Mouse (Mus musculus) mature B cell (primary cell): Measurements from ENCODE around the gene Clspn.

ENCODE experiments used
- in situ Hi-C: fragments of 300-500 bp; cut with MboI; formaldehyde crosslinking; loops from 2 replicates; pipeline ENCODE4 v1.14.3; 2019

Clspn gene

GRCm38 (mm10) chr4:126563798-126564197, 7.1 kb downstream of the Clspn start:
- in situ Hi-C loops = no loop called here

DNA sequence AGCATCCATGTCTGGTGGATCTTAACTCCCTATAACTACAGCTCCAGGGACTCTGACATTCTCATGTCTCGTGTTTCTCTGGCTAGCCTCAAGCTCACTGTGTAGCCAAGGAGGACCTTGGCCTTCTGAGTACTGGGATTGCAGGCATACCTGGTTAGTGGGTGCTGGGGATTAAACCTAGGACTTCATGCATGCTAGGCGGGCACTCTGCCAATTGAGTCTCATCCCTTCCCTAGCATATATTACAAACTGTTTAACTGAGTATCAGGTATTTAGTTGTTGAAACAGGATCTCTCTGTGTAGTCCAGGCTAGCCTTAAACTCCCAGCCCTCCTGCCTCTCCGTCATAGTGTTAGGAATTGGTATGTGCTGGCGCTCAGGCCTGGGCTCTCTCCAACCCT, 10.5 kb downstream of the Clspn start:
- in situ Hi-C loops = no loop called here

DNA sequence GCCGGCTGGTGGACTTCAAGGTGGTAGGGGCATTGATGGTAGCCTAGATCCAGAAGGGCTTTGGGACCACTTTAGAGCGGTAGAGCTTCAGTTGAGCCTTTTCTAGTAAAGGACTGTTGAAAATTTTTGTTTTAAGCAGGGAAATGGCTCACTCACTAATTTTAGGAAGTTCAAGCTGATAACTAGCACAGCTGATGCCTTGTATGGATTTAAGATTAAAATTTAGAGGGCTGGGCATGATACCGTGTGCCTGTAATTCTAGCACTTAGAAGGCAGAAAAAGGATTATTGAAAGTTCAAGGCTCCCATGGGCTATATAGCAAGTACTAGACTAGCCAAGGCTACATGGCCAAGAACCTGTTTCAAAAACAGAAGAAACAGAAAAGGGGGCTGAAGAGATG, 13.0 kb downstream of the Clspn start:
- in situ Hi-C loops = no loop called here

DNA sequence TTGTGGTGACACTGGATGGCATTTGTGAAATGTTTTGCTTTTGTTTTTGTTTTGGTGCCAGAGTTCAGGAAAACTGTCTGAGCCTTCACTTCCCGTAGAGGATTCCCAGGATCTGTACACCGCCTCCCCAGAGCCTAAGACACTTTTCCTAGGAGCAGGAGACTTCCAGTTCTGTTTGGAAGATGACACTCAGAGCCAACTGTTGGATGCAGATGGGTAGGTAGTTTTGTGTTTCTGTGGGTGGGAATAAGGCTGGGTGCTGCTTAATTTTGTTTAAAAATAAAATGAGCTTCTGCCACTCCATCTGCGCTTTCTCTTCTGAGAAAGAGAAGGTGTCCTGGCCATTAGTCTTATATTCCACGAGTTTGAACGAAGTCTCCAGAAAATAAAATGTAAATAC, 19.5 kb downstream of the Clspn start:
- in situ Hi-C loops = no loop called here

- in situ Hi-C loops = no loop called here
These were observed 21.2 kb downstream of the Clspn start for GRCm38 (mm10) chr4:126577920-126578319.

DNA sequence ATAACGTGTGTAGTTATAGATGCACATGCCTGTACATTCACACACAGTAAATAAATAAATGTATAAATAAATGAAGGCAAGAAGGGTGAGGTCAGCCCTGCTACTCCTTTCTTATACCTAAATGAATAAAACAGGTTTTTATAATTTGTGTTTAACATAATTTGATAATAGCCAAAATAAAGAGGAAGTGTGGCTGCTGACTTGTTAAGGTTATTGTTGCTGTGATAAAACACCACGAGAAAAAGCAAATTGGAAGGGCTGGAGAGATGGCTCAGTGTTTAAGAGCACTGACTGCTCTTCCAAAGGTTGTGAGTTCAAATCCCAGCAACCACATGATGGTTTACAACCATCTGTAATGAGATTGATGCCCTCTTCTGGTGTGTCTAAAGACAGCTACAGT, 22.3 kb downstream of the Clspn start:
- in situ Hi-C loops = no loop called here

DNA sequence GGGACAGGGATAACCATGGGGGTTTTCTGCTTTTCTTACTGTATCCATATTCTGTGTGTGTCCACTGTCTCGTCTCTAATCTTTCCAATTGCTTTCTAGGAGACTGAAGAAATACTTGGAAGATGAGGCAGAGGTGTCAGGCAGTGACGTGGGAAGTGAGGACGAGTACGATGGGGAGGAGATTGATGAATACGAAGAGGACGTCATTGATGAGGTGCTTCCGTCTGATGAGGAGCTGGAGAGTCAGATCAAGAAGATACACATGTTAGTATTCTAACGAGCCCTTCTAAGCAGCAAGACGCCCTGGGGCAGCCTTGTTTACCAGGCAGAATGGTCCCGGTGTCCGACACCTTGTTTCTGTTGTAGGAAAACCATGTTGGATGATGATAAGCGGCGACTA, 29.0 kb downstream of the Clspn start:
- in situ Hi-C loops = no loop called here

GRCm38 (mm10) chr4:126592039-126592438, 35.3 kb downstream of the Clspn start:
- in situ Hi-C loops = no loop called here

GRCm38 (mm10) chr4:126599971-126600754, 43.4 kb downstream of the Clspn start:
- in situ Hi-C loops = no loop called here

GRCm38 (mm10) chr4:126601597-126602444, 45.1 kb downstream of the Clspn start:
- in situ Hi-C loops = no loop called here

- in situ Hi-C loops = no loop called here
These were observed 45.7 kb downstream of the Clspn start for GRCm38 (mm10) chr4:126602445-126602762.

GRCm38 (mm10) chr4:126604141-126604540, 47.4 kb downstream of the Clspn start:
- in situ Hi-C loops = no loop called here

DNA sequence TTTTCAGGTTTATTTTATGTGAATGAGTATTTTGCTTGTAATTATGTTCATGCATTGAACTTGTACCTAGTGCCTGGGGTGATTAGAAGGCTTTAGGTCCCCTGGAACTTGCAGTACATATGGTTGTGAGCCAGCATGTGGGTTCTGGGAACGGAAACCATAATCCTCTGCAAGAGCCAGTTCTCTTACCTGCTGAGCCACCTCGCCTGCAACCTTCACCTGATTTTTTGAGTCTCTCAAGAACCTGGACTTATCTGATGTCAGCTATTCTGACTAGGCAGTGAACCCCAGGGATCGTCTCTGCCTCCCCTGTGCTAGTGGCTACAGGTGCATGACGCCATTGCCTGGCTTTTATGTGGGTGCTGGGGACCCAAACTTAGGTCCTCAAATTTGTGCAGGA, 49.0 kb downstream of the Clspn start:
- in situ Hi-C loops = no loop called here

DNA sequence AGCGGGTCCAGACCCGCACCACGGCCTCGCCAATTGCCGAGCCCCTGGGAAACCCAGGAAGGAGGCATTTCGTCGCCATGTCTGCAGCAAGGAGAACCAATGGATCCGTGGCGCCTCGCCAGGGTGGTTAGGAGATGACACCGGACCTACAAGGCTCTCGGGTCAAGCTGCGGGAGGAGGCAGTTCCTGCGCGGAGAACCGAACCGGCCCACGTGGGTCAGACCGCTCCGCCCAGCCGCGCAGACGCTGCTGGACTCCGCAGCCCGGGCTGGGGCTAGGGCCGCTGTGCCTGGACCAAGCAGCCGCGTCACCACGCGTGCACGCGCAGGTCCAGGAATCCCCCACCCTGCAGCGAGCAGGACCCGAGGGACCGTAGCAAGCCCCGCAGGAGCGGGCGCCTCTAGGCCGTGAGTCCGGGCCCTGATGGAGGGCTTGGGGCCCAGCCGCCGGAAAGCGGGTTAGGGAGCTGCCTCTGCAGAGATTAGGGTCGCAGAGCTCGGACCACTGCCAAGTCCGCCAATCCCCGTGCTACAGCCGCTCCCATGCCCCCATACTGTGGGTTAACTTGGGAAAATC, 53.0 kb downstream of the Clspn start, which contains the start of gene 5730409E04Rik:
Gene 5730409E04Rik, plus strand, starts transcription at position 213 of the 576 bp plus-strand sequence.
- in situ Hi-C loops = no loop called here

- in situ Hi-C loops = no loop called here
These were observed 55.3 kb downstream of the Clspn start for GRCm38 (mm10) chr4:126611991-126612390.

GRCm38 (mm10) chr4:126616312-126616711, 59.6 kb downstream of the Clspn start:
- in situ Hi-C loops = no loop called here

DNA sequence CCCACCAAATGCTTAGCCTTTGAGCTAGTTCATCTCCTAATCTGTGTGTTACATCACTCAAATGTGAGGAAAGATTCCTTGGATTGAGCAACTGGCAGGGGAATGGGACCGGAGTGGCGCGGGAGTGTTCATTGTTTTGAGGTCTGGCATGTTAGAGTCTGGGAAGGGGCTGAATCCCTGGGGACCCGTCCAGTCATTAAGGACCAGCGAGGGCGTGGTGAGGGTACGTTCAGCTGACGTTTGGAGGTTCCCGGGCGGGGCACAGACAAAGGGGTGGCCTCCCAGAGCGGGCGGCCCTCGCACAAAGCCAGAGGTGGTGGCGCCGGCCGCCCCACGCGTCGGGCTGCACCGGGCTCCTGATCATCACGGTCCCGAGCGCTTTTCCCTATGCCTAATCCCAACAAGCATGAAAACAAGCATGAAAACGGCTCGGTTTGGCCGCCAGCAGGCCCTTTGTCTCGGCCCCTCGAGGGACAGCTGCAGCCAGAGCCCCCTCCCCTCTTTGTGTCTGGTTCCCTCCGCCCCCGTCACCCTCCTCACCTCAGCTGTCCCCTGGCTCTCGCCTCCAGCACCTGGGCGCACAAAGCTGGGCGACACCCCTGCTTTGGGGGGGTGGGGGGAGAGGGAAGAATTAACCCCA, 63.1 kb downstream of the Clspn start:
- in situ Hi-C loops = no loop called here

GRCm38 (mm10) chr4:126620349-126620874, 63.7 kb downstream of the Clspn start:
- in situ Hi-C loops = no loop called here

DNA sequence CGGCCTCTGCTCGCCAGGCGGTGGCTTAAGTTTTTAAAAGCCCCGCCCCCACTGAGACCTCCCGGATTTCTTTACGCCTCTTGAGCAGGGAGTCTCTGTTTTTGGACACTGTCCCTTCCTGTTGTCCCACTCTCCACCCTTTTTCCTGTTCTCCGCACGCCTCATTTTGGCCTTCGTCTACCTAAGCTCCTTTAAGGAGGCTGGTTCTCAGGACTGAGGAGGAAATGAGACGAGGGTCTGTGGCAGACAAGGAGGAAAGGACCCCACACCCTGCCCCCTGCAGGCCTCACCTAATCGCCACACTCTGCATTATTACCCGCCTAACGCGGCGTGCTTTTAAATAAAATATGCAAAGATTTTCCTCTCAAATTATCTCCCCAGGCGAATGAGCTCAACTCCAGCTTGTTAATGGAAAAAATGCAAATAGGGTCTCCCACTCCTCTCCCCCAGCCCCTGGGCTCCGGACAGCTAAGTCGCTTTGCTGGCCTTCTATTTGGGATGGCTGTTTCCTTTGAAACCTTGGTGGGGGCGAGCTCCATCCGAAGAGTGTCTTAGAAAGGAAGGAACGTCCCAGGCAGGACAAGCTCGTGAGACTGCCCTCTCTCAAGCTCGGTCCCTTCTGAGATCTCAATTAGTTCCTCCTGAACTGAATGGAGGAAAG, 70.4 kb downstream of the Clspn start:
- in situ Hi-C loops = no loop called here

DNA sequence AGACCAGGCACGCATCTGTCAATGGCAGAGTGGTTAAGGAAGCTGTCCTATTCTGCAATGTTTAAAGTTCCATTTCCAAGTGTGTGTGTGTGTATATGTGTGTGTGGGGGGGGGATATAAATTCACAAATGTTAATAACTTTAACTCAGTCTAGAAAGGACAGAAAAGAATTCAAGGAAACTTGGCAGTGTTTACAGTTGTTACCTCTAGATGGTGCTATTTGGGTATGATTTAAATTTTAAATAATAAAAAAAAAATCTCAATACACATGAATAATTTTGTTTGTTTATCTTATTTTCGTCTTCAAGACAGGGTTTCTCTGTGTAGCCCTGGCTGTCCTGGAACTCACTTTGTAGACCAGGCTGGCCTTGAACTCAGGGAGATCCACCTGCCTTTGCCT, 75.2 kb downstream of the Clspn start:
- in situ Hi-C loops = no loop called here

DNA sequence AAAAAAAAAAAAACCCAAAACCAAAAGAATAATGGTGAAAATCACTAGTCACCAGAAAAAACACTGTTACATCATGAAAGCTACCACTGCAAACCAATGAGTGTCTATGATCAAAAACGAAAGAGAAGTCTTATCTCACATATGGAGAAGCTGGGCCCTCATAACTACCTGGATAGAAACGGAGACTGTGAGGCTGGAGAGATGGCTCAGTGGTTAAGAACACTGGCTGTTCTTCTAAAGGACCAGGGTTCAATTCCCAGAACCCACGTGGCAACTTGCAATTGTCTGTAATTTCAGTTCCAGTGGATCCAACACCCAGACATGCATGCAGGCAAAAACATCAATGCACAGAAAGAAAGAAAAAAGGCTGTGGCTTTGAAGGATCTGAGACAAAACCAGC, 75.9 kb downstream of the Clspn start:
- in situ Hi-C loops = no loop called here

- in situ Hi-C loops = no loop called here
These were observed 79.6 kb downstream of the Clspn start for GRCm38 (mm10) chr4:126636330-126636729.
